Mouse (Mus musculus): Measurements from ENCODE around the gene Gucy2g. TPM values are rescaled to one million over a fixed set of nuclear protein-coding genes. Genes with fewer than 3 reads are reported as not detected.

Gene Gucy2g
- polyA plus RNA-seq, 1 experiment: not detected

DNA sequence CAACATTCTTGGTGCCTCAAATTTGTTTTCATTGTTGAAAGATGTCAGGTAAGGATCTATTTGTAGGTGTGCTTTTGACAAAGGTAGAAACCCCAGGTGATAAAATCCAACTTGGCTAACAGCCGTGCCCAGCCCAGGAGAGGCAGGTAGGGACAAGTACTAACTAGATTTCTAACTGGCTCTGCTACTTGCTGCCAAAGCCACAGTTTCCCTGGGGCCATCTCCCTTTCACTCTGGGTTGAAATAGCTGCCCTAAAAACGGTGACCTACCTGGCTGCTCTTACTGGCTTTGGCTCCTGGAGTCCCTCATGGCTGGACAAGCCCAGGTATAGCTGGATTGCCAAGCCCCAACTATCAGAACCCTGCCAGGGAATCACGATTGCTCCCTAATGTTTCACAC, 25.8 kb upstream of the Gucy2g start:
- Histone ChIP-seq H3K9me3 (ENCODE audit: control insufficient read depth, low read length) (no peaks in the 10 kb centered on the region), H3K4me1 (ENCODE audit: control insufficient read depth) (peaks cover 62% of the 10 kb centered on the region), H3K4me3 (replicated peaks) (no peak overlapping the region), H3K36me3 (ENCODE audit: control insufficient read depth) (peaks cover 70% of the 10 kb centered on the region), H3K27me3 (ENCODE audit: control insufficient read depth) (no peaks in the 10 kb centered on the region)
- no peak for TF ChIP-seq GATA1 (IDR thresholded peaks at IDR 0.05; ENCODE audit: low read length)

DNA sequence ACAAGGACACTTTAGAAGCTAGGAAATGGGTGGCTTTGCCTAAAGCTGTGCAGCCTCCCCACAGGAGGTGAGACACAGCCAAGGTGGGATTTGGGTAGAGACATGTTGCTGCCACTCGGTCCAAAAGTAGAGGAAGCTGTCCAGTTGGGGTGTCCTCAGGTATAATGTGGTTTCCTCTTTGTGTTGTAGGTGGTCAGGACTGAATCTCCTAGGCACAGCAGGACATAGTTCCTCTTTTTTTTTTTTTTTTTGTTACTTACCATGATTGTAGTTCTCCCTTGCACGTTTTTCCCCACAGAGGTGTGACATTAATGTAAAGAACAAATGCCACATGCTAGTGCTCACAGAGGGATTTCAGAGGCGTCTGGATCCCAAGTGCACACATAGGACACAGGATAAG, 24.2 kb upstream of the Gucy2g start:
- H3K27me3 ChIP-seq (ENCODE audit: control insufficient read depth): no peaks in the 10 kb centered on the region
- H3K4me1 ChIP-seq (ENCODE audit: control insufficient read depth): peaks cover 59% of the 10 kb centered on the region
- H3K9me3 ChIP-seq (ENCODE audit: control insufficient read depth, low read length): no peaks in the 10 kb centered on the region
- no peak overlapping the region for H3K4me3 ChIP-seq (replicated peaks)
- TF ChIP-seq TAL1 (IDR thresholded peaks at IDR 0.05; ENCODE audit: low read length) (no peak), GATA1 (IDR thresholded peaks at IDR 0.05; ENCODE audit: low read length) (no peak)
- H3K36me3 ChIP-seq (ENCODE audit: control insufficient read depth): peaks cover 62% of the 10 kb centered on the region

GRCm38 (mm10) chr19:55260389-55261184, 19.6 kb upstream of the Gucy2g start:
- Histone ChIP-seq H3K4me1 (ENCODE audit: control insufficient read depth) (peaks cover 72% of the 10 kb centered on the region), H3K36me3 (ENCODE audit: control insufficient read depth) (peaks cover 63% of the 10 kb centered on the region), H3K9me3 (ENCODE audit: control insufficient read depth, low read length) (no peaks in the 10 kb centered on the region), H3K4me3 (replicated peaks) (no peak overlapping the region), H3K27me3 (ENCODE audit: control insufficient read depth) (no peaks in the 10 kb centered on the region)
- TF ChIP-seq TAL1 (IDR thresholded peaks at IDR 0.05; ENCODE audit: low read length) (no peak), GATA1 (IDR thresholded peaks at IDR 0.05; ENCODE audit: low read length) (no peak)

- Histone ChIP-seq H3K36me3 (ENCODE audit: control insufficient read depth) (peaks cover 49% of the 10 kb centered on the region), H3K4me3 (replicated peaks) (no peak overlapping the region), H3K4me1 (ENCODE audit: control insufficient read depth) (peaks cover 78% of the 10 kb centered on the region), H3K27me3 (ENCODE audit: control insufficient read depth) (no peaks in the 10 kb centered on the region), H3K9me3 (ENCODE audit: control insufficient read depth, low read length) (no peaks in the 10 kb centered on the region)
- TF ChIP-seq TAL1 (IDR thresholded peaks at IDR 0.05; ENCODE audit: low read length): no peak
- no peak for TF ChIP-seq GATA1 (IDR thresholded peaks at IDR 0.05; ENCODE audit: low read length)
These were observed 17.5 kb upstream of the Gucy2g start for GRCm38 (mm10) chr19:55258514-55258913.

DNA sequence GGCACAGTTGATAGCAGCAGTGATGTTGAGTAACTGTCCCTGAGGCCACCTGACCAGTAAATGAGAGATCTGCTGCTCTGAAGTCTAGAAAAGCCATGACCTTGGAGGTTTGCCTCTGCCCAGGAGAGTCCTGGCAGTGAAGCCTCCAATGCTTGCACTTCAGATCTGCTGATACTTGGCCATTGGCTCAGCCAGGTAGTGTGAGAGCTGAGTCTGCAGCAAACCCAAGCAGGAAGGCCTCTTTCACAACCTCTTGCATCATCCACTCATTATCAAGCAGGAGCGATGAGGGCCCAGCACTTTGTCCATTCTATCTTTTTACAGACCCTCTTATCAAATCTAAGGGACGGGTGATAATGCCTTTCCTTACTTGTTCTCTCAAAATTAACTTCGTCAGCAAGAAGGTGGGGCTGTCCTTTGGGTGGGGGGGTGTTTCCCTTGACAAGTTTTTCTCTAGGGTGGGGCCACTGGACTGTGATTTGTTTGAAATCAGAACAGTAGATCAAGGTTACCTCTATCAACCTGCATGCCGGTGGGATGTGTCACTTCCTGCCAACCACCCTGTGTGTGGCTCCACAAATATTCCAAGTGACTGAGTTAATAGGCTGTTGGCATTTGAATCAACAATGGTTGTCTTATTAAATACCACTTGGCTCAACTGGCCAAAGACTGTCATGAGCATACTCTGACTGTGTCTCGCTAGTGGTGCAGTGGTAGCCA, 16.8 kb upstream of the Gucy2g start:
- peaks cover 85% of the 10 kb centered on the region for H3K4me1 ChIP-seq (ENCODE audit: control insufficient read depth)
- H3K4me3 ChIP-seq (replicated peaks): no peak overlapping the region
- no peaks in the 10 kb centered on the region for H3K9me3 ChIP-seq (ENCODE audit: control insufficient read depth, low read length)
- H3K36me3 ChIP-seq (ENCODE audit: control insufficient read depth): peaks cover 49% of the 10 kb centered on the region
- TF ChIP-seq GATA1 (IDR thresholded peaks at IDR 0.05; ENCODE audit: low read length) (no peak), TAL1 (IDR thresholded peaks at IDR 0.05; ENCODE audit: low read length) (no peak)
- no peaks in the 10 kb centered on the region for H3K27me3 ChIP-seq (ENCODE audit: control insufficient read depth)

DNA sequence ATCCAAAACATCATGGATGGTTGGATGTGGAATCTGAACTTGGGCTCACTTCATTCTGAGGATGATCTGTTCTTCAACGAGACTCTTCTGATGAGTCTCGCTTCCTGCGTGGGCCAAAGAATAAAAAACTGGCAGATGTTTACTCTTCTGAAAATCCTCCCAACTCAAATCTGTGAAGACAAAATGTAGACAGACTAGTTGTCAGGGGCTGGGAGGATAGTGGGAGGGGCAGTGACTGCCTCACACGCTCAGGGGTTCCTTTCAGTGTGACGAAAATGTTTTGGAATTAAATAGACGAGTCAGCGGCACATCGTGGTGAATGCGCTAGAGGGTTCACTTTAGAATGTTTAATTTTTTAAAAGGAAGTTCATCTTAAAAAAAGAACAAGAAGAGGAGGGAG, 15.1 kb upstream of the Gucy2g start:
- Histone ChIP-seq H3K36me3 (ENCODE audit: control insufficient read depth) (peaks cover 36% of the 10 kb centered on the region), H3K9me3 (ENCODE audit: control insufficient read depth, low read length) (no peaks in the 10 kb centered on the region), H3K27me3 (ENCODE audit: control insufficient read depth) (no peaks in the 10 kb centered on the region), H3K4me1 (ENCODE audit: control insufficient read depth) (peaks cover 87% of the 10 kb centered on the region), H3K4me3 (replicated peaks) (no peak overlapping the region)
- no peak for TF ChIP-seq GATA1 (IDR thresholded peaks at IDR 0.05; ENCODE audit: low read length)
- no peak for TF ChIP-seq TAL1 (IDR thresholded peaks at IDR 0.05; ENCODE audit: low read length)

GRCm38 (mm10) chr19:55254513-55255016, 13.5 kb upstream of the Gucy2g start:
- H3K4me1 ChIP-seq (ENCODE audit: control insufficient read depth): peaks cover 84% of the 10 kb centered on the region
- no peaks in the 10 kb centered on the region for H3K9me3 ChIP-seq (ENCODE audit: control insufficient read depth, low read length)
- TF ChIP-seq TAL1 (IDR thresholded peaks at IDR 0.05; ENCODE audit: low read length) (no peak), GATA1 (IDR thresholded peaks at IDR 0.05; ENCODE audit: low read length) (no peak)
- H3K4me3 ChIP-seq (replicated peaks): peak overlapping the region; percentile 68
- peaks cover 32% of the 10 kb centered on the region for H3K36me3 ChIP-seq (ENCODE audit: control insufficient read depth)
- H3K27me3 ChIP-seq (ENCODE audit: control insufficient read depth): no peaks in the 10 kb centered on the region

GRCm38 (mm10) chr19:55253570-55254441, 12.8 kb upstream of the Gucy2g start:
- Histone ChIP-seq H3K9me3 (ENCODE audit: control insufficient read depth, low read length) (no peaks in the 10 kb centered on the region), H3K36me3 (ENCODE audit: control insufficient read depth) (peaks cover 24% of the 10 kb centered on the region), H3K4me1 (ENCODE audit: control insufficient read depth) (peaks cover 83% of the 10 kb centered on the region), H3K27me3 (ENCODE audit: control insufficient read depth) (no peaks in the 10 kb centered on the region), H3K4me3 (replicated peaks) (peak overlapping the region; percentile 68)
- TF ChIP-seq GATA1 (IDR thresholded peaks at IDR 0.05; ENCODE audit: low read length): no peak
- no peak for TF ChIP-seq TAL1 (IDR thresholded peaks at IDR 0.05; ENCODE audit: low read length)

Data from erythroblast, embryonic 14.5 days (primary cell).